Mouse (Mus musculus): ENCODE results near the gene Cabp1. TPM values are rescaled to one million over a fixed set of nuclear protein-coding genes. Genes with fewer than 3 reads are reported as not detected.
"Not testable (repeated sequence)": the region's sequence is repeated elsewhere in the genome, so short reads cannot be mapped to it uniquely, and the experiment has no call there.

Gene Cabp1
- total and polyA plus RNA-seq, 3 experiments = 0.35 to 1.7 TPM; not detected in 1

DNA sequence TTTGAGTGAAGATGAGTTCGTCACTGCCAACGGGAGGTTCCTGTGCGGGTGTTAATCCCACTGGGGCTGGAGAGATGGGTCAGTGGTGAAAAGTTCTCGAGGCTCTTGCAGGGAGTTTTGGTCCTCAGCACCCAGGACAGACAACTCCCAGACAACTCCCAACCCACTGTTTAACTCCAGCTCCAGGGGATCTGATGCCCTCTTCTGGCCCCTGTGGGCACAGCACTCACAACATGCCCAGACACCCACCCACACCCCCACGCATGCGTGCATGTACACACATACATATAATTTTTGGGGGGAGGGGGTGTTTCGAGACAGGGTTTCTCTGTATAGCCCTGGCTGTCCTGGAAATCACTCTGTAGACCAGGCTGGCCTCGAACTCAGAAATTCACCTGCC lies 30.6 kb downstream of the Cabp1 start:
- Histone ChIP-seq H3K27ac (ENCODE audit: control insufficient read depth, low read depth, low read length) (no peak overlapping the region), H3K9me3 (replicated peaks; ENCODE audit: insufficient read depth, low read length) (no peaks in the 10 kb centered on the region), H3K9ac (ENCODE audit: control insufficient read depth, low read depth, low read length, poor library complexity, severe bottlenecking) (no peak overlapping the region), H3K27me3 (ENCODE audit: control insufficient read depth in 1 of 2, insufficient read depth in 2 of 2, low read length in 2 of 2) (no peaks in the 10 kb centered on the region), H3K4me1 (ENCODE audit: control insufficient read depth in 1 of 2, insufficient read depth in 2 of 2, low read length in 2 of 2) (peaks cover 0 to 21% of the 10 kb centered on the region in 2 experiments; a peak in 2 of 4 replicates), H3K79me2 (ENCODE audit: control insufficient read depth, insufficient read depth, low read length, poor library complexity) (peaks cover 7% of the 10 kb centered on the region), H3K4me3 (ENCODE audit: control insufficient read depth in 1 of 2, insufficient read depth in 1 of 2, low read depth in 2 of 2, low read length in 2 of 2) (no peak overlapping the region), H3K36me3 (ENCODE audit: control insufficient read depth in 1 of 2, insufficient read depth in 2 of 2, low read length in 2 of 2) (peaks cover 0 to 17% of the 10 kb centered on the region in 2 experiments; a peak in 2 of 4 replicates)
- DNase-seq (ENCODE audit: low read depth, low spot score) = peak; percentile 71
- TF ChIP-seq MAX (IDR thresholded peaks at IDR 0.05; ENCODE audit: low read length) (no peak), RAD21 (IDR thresholded peaks at IDR 0.05; ENCODE audit: low read depth, low read length) (peak; percentile 52), CTCF (IDR thresholded peaks at IDR 0.05 in 2 of 3, conservative IDR thresholded peaks at IDR 0.05 in 1 of 3; ENCODE audit: control insufficient read depth in 1 of 3, insufficient read depth in 1 of 3, low read depth in 2 of 3, low read length in 3 of 3, poor library complexity in 1 of 3, severe bottlenecking in 1 of 3) (peak; percentile 66 to 82 (median 68)), NRF1 (IDR thresholded peaks at IDR 0.05; ENCODE audit: insufficient read depth, low read depth, low read length, poor library complexity, severe bottlenecking) (peak; percentile 73), NELFE (IDR thresholded peaks at IDR 0.05; ENCODE audit: low read depth, low read length) (no peak), SMC3 (IDR thresholded peaks at IDR 0.05; ENCODE audit: low read depth, low read length) (peak; percentile 70), CHD1 (IDR thresholded peaks at IDR 0.05; ENCODE audit: low read depth, low read length) (no peak), MAZ (IDR thresholded peaks at IDR 0.05; ENCODE audit: low read depth, low read length) (peak; percentile 38; the same call in 1 of the 2 replicates), E2F4 (IDR thresholded peaks at IDR 0.05; ENCODE audit: borderline replicate concordance, low read depth, low read length) (no peak), ZC3H11A (IDR thresholded peaks at IDR 0.05; ENCODE audit: low read depth, low read length) (peak; percentile 48; the same call in 1 of the 2 replicates), ETS1 (IDR thresholded peaks at IDR 0.05; ENCODE audit: low read depth, low read length) (no peak), SIN3A (IDR thresholded peaks at IDR 0.05; ENCODE audit: low read length) (no peak)

DNA sequence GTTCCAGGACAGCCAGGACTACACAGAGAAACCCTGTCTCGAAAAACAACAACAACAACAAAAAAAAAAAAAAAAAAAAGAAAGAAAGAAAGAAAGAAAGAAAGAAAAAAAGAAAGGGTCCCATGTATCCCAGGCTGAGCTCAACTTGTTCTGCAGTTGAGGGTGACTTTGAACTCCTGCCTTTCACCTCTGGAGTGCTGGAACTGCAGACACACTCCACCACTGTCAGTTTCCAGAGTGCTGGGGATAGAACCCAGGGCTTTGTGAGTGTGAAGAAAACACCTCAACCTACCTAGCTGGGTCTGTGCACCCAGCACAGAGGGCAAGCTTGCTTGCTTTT lies 32.3 kb downstream of the Cabp1 start:
- H3K4me3 ChIP-seq (ENCODE audit: control insufficient read depth in 1 of 2, insufficient read depth in 1 of 2, low read depth in 2 of 2, low read length in 2 of 2); H3K27me3 ChIP-seq (ENCODE audit: control insufficient read depth in 1 of 2, insufficient read depth in 2 of 2, low read length in 2 of 2); H3K9me3 ChIP-seq (replicated peaks; ENCODE audit: insufficient read depth, low read length); DNase-seq (ENCODE audit: low read depth, low spot score); H3K9ac ChIP-seq (ENCODE audit: control insufficient read depth, low read depth, low read length, poor library complexity, severe bottlenecking); H3K27ac ChIP-seq (ENCODE audit: control insufficient read depth, low read depth, low read length): not testable (repeated sequence)
- Histone ChIP-seq H3K36me3 (ENCODE audit: control insufficient read depth in 1 of 2, insufficient read depth in 2 of 2, low read length in 2 of 2) (peaks cover 0 to 17% of the 10 kb centered on the region in 2 experiments; a peak in 2 of 4 replicates), H3K79me2 (ENCODE audit: control insufficient read depth, insufficient read depth, low read length, poor library complexity) (peaks cover 21% of the 10 kb centered on the region), H3K4me1 (ENCODE audit: control insufficient read depth in 1 of 2, insufficient read depth in 2 of 2, low read length in 2 of 2) (peaks cover 0 to 18% of the 10 kb centered on the region in 2 experiments; a peak in 2 of 4 replicates)
- TF ChIP-seq ZNF384 (IDR thresholded peaks at IDR 0.05; ENCODE audit: low read depth, low read length) = peak; percentile 56; the same call in 1 of the 2 replicates

All from MEL (cell line).